Mouse (Mus musculus): ENCODE results near the gene Itga1. TPM values are rescaled to one million over a fixed set of nuclear protein-coding genes. Genes with fewer than 3 reads are reported as not detected.

Gene Itga1
- polyA plus RNA-seq, 1 experiment from 2014 or later = 29.6 TPM

DNA sequence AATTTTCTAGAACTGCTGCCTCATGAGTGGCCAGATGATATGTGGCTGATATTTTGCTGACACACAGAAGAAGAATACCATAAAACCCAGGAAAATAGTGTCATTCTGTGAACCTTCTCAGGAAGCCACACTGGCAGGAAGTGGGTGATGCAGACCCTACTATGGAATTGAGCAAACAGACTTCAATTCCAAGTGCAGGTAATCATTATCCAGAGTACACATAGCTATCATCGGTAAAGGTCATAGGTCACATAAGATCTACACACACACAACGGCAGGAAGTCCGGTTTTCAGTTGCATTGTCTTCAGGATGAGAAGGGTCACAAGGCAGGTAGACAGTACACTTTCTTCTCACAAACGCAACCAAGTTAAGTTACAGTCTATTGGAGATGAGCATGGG is 186.8 kb downstream of the Itga1 start:
- Histone ChIP-seq H3K36me3 (ENCODE audit: control insufficient read depth, insufficient read depth, low read length) (no peaks in the 10 kb centered on the region), H3K4me3 (replicated peaks; ENCODE audit: low read length) (no peak overlapping the region), H3K4me2 (ENCODE audit: low read depth, low read length) (no peak overlapping the region), H3K9me3 (replicated peaks; ENCODE audit: control insufficient read depth, low read length) (0 out of 2 replicates have a peak, but pooled peaks cover 2% of the 10 kb centered on the region), H3K27ac (ENCODE audit: low read length) (peak overlapping the region; percentile 55), H3K4me1 (ENCODE audit: control insufficient read depth, insufficient read depth, low read length) (peaks cover 8% of the 10 kb centered on the region), H3K27me3 (ENCODE audit: control insufficient read depth, insufficient read depth, low read length) (no peaks in the 10 kb centered on the region), H3K9ac (ENCODE audit: low read length) (no peak overlapping the region)
- peak; percentile 51 for ATAC-seq (ENCODE audit: insufficient read depth, low FRiP score)
- 45% methylated on average over 4 of the region's 4 CpGs for WGBS

DNA sequence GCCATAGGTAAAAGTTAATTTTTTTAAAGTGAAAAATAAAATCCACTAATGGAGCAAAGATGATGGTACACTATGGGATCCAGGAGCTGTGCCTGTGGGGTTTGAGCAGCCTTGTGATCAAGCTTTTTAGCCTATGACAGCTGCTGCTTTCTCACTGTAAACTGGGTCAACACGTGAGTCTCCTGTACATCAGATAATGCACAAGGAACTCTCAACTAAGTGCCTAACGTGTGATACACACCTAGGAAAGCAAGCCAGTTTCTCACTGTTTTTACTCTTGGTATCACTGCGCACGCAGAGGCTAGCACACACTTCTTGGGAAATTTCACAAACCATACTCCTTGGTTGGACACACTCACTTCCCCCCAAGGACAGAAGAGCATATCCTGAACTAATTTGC is 187.2 kb downstream of the Itga1 start:
- Histone ChIP-seq H3K9me3 (replicated peaks; ENCODE audit: control insufficient read depth, low read length) (no peaks in the 10 kb centered on the region), H3K4me3 (replicated peaks; ENCODE audit: low read length) (no peak overlapping the region), H3K4me1 (ENCODE audit: control insufficient read depth, insufficient read depth, low read length) (peaks cover 8% of the 10 kb centered on the region), H3K4me2 (ENCODE audit: low read depth, low read length) (no peak overlapping the region), H3K9ac (ENCODE audit: low read length) (no peak overlapping the region), H3K27ac (ENCODE audit: low read length) (peak overlapping the region; percentile 55), H3K27me3 (ENCODE audit: control insufficient read depth, insufficient read depth, low read length) (no peaks in the 10 kb centered on the region), H3K36me3 (ENCODE audit: control insufficient read depth, insufficient read depth, low read length) (no peaks in the 10 kb centered on the region)
- 65% methylated on average over 4 of the region's 4 CpGs for WGBS
- peak; percentile 56; the same call in 1 of the 2 replicates for ATAC-seq (ENCODE audit: insufficient read depth, low FRiP score)

DNA sequence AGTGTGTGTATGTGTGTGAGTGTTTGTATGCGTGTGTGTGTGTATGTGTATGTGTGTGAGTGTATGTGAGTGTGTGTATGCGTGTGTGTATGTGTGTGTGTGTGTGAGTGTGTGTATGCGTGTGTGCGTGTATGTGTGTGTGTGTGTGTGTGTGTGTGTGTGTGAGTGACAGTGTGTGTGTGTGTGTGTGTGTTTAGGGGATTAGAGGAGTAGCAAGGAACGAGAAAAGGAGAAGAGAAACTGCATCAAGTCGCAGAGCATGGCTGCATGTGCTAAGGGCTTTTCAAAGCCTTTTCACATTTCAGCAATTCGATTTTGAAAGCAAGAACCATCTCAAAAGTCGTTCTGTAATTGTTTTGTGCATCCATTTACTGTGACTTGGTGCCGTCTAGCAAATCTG is 191.1 kb downstream of the Itga1 start:
- no peak for ATAC-seq (ENCODE audit: insufficient read depth, low FRiP score)

DNA sequence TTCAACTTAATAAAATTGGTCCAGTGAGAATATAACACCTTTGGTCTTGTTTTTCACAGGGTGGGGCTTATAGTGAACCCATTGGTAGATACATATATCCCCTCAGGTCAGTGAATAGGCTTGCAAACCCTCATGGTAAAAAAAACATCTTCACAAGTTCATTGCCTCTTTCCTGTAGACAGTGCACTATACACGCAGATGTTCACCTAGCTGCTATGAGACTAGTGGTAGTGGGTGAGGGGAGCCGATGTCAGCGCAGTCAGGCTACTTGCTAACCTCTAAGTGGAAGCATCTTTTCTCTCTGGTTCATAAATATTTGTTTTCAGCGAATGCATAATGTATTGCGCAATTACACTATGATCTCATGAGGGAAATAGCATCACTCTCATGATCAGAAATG is 192.2 kb downstream of the Itga1 start:
- Histone ChIP-seq H3K27me3 (ENCODE audit: control insufficient read depth, insufficient read depth, low read length) (no peaks in the 10 kb centered on the region), H3K4me3 (replicated peaks; ENCODE audit: low read length) (no peak overlapping the region), H3K9me3 (replicated peaks; ENCODE audit: control insufficient read depth, low read length) (no peaks in the 10 kb centered on the region), H3K4me1 (ENCODE audit: control insufficient read depth, insufficient read depth, low read length) (no peaks in the 10 kb centered on the region), H3K36me3 (ENCODE audit: control insufficient read depth, insufficient read depth, low read length) (no peaks in the 10 kb centered on the region), H3K4me2 (ENCODE audit: low read depth, low read length) (no peak overlapping the region), H3K9ac (ENCODE audit: low read length) (no peak overlapping the region), H3K27ac (ENCODE audit: low read length) (no peak overlapping the region)
- 88% methylated on average over 5 of the region's 5 CpGs for WGBS
- no peak for ATAC-seq (ENCODE audit: insufficient read depth, low FRiP score)

More for the DNA sequence above, 191.1 kb downstream of the Itga1 start:
- no peaks in the 10 kb centered on the region for H3K9me3 ChIP-seq (replicated peaks; ENCODE audit: control insufficient read depth, low read length)
- WGBS = 72% methylated on average over 9 of the region's 9 CpGs
- H3K27ac ChIP-seq (ENCODE audit: low read length) = no peak overlapping the region
- no peak overlapping the region for H3K4me3 ChIP-seq (replicated peaks; ENCODE audit: low read length)
- no peaks in the 10 kb centered on the region for H3K36me3 ChIP-seq (ENCODE audit: control insufficient read depth, insufficient read depth, low read length)
- H3K4me1 ChIP-seq (ENCODE audit: control insufficient read depth, insufficient read depth, low read length) = peaks cover 4% of the 10 kb centered on the region
- H3K4me2 ChIP-seq (ENCODE audit: low read depth, low read length) = no peak overlapping the region
- H3K27me3 ChIP-seq (ENCODE audit: control insufficient read depth, insufficient read depth, low read length) = no peaks in the 10 kb centered on the region
- H3K9ac ChIP-seq (ENCODE audit: low read length) = no peak overlapping the region

DNA sequence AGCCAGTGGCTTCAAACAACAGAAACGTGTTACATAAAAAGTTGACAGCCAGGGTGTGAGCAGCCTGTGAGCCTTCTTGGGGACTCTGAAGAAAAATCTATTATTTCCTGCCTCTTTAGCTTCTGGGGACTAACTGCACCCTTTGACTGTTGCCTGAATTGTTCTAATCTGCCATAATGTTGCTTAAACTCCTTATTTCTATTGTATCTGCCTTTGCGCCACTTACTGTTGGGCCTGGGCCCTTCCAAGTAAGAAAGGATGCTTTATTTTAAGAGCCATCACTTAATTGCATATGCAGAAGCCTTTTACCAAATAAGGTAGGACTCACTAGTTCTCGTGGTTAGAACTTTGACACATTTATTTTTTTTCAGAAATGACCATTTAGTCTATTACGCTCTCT is 193.9 kb downstream of the Itga1 start:
- Histone ChIP-seq H3K4me2 (ENCODE audit: low read depth, low read length) (no peak overlapping the region), H3K9me3 (replicated peaks; ENCODE audit: control insufficient read depth, low read length) (no peaks in the 10 kb centered on the region), H3K36me3 (ENCODE audit: control insufficient read depth, insufficient read depth, low read length) (no peaks in the 10 kb centered on the region), H3K4me3 (replicated peaks; ENCODE audit: low read length) (no peak overlapping the region), H3K27me3 (ENCODE audit: control insufficient read depth, insufficient read depth, low read length) (no peaks in the 10 kb centered on the region), H3K27ac (ENCODE audit: low read length) (no peak overlapping the region), H3K9ac (ENCODE audit: low read length) (no peak overlapping the region), H3K4me1 (ENCODE audit: control insufficient read depth, insufficient read depth, low read length) (no peaks in the 10 kb centered on the region)
- 78% methylated on average over 4 of the region's 4 CpGs for WGBS
- no peak for ATAC-seq (ENCODE audit: insufficient read depth, low FRiP score)

Other genes starting within 250 kb of the Itga1 start
- 6.7 TPM in 2 replicates for gene Itga2, start 169.9 kb downstream of the Itga1 start, polyA plus RNA-seq (2015; fragmentation: Nextera tagmentation; extraction: Ambion mirVana)
- 3.4 and 3.7 TPM in 2 replicates for gene Pelo, start 11.8 kb downstream of the Itga1 start, polyA plus RNA-seq (2015; fragmentation: Nextera tagmentation; extraction: Ambion mirVana)
- 4.9 TPM in 2 replicates for gene Gm49395, start within 50 bp of the Itga1 start, polyA plus RNA-seq (2015; fragmentation: Nextera tagmentation; extraction: Ambion mirVana)

All from stomach, embryonic 16.5 days (tissue).